Mouse (Mus musculus): ENCODE data around the gene Shprh. TPM values are rescaled to one million over a fixed set of nuclear protein-coding genes. Genes with fewer than 3 reads are reported as not detected.
"Not testable (repeated sequence)": the region's sequence is repeated elsewhere in the genome, so short reads cannot be mapped to it uniquely, and the experiment has no call there.

Shprh gene
- polyA plus RNA-seq, 1 experiment from 2014 or later, result 17.3 TPM

DNA sequence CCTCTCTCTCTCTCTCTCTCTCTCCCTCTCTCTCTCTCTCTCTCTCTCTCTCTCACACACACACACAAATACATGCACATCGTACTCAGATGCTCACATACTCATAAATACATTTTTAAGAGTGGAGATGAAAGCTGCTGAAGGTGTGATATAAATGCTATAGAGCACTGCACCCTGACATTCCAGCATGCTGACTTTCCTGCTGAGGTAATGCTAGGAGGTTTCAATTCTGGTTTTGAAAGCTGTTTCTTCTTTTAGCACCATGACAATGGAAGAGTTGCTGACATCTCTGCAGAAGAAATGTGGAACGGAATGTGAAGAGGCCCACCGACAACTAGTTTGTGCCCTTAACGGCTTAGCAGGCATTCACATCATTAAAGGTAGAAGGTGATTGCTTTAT lies 22.4 kb downstream of the Shprh start:
- H3K27ac ChIP-seq (ENCODE audit: low read length), result no peak overlapping the region
- no peak overlapping the region for H3K4me2 ChIP-seq (ENCODE audit: low read depth, low read length)
- no peak for ATAC-seq (ENCODE audit: insufficient read depth, low FRiP score)
- H3K9me3 ChIP-seq (replicated peaks; ENCODE audit: control insufficient read depth, low read length), result no peaks in the 10 kb centered on the region
- WGBS, result 93% methylated on average over 4 of the region's 4 CpGs
- H3K4me1 ChIP-seq (ENCODE audit: control insufficient read depth, insufficient read depth, low read length), result no peaks in the 10 kb centered on the region
- H3K27me3 ChIP-seq (ENCODE audit: control insufficient read depth, insufficient read depth, low read length), result no peaks in the 10 kb centered on the region
- H3K36me3 ChIP-seq (ENCODE audit: control insufficient read depth, insufficient read depth, low read length), result peaks cover 16% of the 10 kb centered on the region
- no peak overlapping the region for H3K9ac ChIP-seq (ENCODE audit: low read length)
- no peak overlapping the region for H3K4me3 ChIP-seq (replicated peaks; ENCODE audit: low read length)

- no peak overlapping the region for H3K9ac ChIP-seq (ENCODE audit: low read length)
- no peak for ATAC-seq (ENCODE audit: insufficient read depth, low FRiP score)
- no peaks in the 10 kb centered on the region for H3K4me1 ChIP-seq (ENCODE audit: control insufficient read depth, insufficient read depth, low read length)
- no peak overlapping the region for H3K4me3 ChIP-seq (replicated peaks; ENCODE audit: low read length)
- H3K27ac ChIP-seq (ENCODE audit: low read length), result no peak overlapping the region
- H3K36me3 ChIP-seq (ENCODE audit: control insufficient read depth, insufficient read depth, low read length), result peaks cover 16% of the 10 kb centered on the region
- no peak overlapping the region for H3K4me2 ChIP-seq (ENCODE audit: low read depth, low read length)
- H3K9me3 ChIP-seq (replicated peaks; ENCODE audit: control insufficient read depth, low read length), result no peaks in the 10 kb centered on the region
- no peaks in the 10 kb centered on the region for H3K27me3 ChIP-seq (ENCODE audit: control insufficient read depth, insufficient read depth, low read length)
These were observed 23.3 kb downstream of the Shprh start for GRCm38 (mm10) chr10:11172519-11172918.

- Histone ChIP-seq H3K27ac (ENCODE audit: low read length) (no peak overlapping the region), H3K9ac (ENCODE audit: low read length) (no peak overlapping the region), H3K4me1 (ENCODE audit: control insufficient read depth, insufficient read depth, low read length) (no peaks in the 10 kb centered on the region), H3K4me3 (replicated peaks; ENCODE audit: low read length) (no peak overlapping the region), H3K4me2 (ENCODE audit: low read depth, low read length) (no peak overlapping the region), H3K36me3 (ENCODE audit: control insufficient read depth, insufficient read depth, low read length) (peaks cover 14% of the 10 kb centered on the region), H3K27me3 (ENCODE audit: control insufficient read depth, insufficient read depth, low read length) (no peaks in the 10 kb centered on the region), H3K9me3 (replicated peaks; ENCODE audit: control insufficient read depth, low read length) (no peaks in the 10 kb centered on the region)
- WGBS, result 71% methylated on average over 8 of the region's 8 CpGs
- no peak for ATAC-seq (ENCODE audit: insufficient read depth, low FRiP score)
These were observed 26.7 kb downstream of the Shprh start for GRCm38 (mm10) chr10:11175801-11176482.

DNA sequence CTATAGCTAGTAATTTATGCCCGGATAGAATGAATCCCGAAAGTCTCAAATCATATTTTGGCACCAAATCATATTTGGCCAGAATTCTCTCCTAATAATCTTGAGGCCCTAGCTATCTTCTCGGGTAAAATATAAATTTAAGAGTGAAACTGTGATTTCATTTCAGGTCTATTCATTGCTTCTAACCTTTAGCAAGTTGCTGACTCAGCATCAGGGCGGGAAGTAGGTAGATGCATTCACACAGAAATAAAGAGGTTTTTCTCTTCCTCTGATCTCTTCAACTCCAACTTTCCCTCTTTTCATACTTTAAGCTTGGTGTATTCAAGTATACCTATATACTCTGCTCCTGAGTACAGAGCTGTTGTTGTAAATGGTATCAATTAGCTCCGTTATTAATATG lies 30.9 kb downstream of the Shprh start:
- no peak overlapping the region for H3K9ac ChIP-seq (ENCODE audit: low read length)
- no peak overlapping the region for H3K4me3 ChIP-seq (replicated peaks; ENCODE audit: low read length)
- no peaks in the 10 kb centered on the region for H3K27me3 ChIP-seq (ENCODE audit: control insufficient read depth, insufficient read depth, low read length)
- H3K9me3 ChIP-seq (replicated peaks; ENCODE audit: control insufficient read depth, low read length), result no peaks in the 10 kb centered on the region
- 92% methylated on average over 5 of the region's 5 CpGs for WGBS
- H3K4me2 ChIP-seq (ENCODE audit: low read depth, low read length), result no peak overlapping the region
- ATAC-seq (ENCODE audit: insufficient read depth, low FRiP score), result no peak
- H3K36me3 ChIP-seq (ENCODE audit: control insufficient read depth, insufficient read depth, low read length), result peaks cover 3% of the 10 kb centered on the region; the same call in 1 of the 2 replicates
- H3K4me1 ChIP-seq (ENCODE audit: control insufficient read depth, insufficient read depth, low read length), result no peaks in the 10 kb centered on the region
- no peak overlapping the region for H3K27ac ChIP-seq (ENCODE audit: low read length)

GRCm38 (mm10) chr10:11197341-11197740 lies 48.1 kb downstream of the Shprh start:
- no peaks in the 10 kb centered on the region for H3K4me1 ChIP-seq (ENCODE audit: control insufficient read depth, insufficient read depth, low read length)
- no peak overlapping the region for H3K4me3 ChIP-seq (replicated peaks; ENCODE audit: low read length)
- no peak overlapping the region for H3K9ac ChIP-seq (ENCODE audit: low read length)
- no peak for ATAC-seq (ENCODE audit: insufficient read depth, low FRiP score)
- no peak overlapping the region for H3K27ac ChIP-seq (ENCODE audit: low read length)
- no peaks in the 10 kb centered on the region for H3K27me3 ChIP-seq (ENCODE audit: control insufficient read depth, insufficient read depth, low read length)
- no peak overlapping the region for H3K4me2 ChIP-seq (ENCODE audit: low read depth, low read length)
- WGBS, result 69% methylated on average over 1 of the region's 1 CpGs
- H3K9me3 ChIP-seq (replicated peaks; ENCODE audit: control insufficient read depth, low read length), result no peaks in the 10 kb centered on the region
- peaks cover 17% of the 10 kb centered on the region for H3K36me3 ChIP-seq (ENCODE audit: control insufficient read depth, insufficient read depth, low read length)

DNA sequence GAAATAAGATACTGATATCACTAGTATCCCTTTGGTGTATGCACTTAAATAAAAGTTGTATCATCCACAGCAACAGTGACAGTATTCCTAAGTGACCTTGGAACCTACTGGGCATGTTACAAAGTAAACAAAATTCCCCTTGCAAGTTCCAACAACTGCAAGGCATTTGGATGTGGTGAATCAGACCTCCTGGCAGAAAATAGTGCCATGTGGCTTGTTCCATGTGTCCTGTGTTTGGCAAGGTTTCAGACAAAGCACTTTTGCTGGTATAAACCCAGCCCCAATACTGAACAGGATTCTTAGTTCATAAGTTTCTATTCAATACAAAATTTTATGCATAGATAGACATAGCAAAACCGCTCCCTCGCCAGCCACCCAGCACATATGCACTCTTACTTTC lies 49.1 kb downstream of the Shprh start:
- Histone ChIP-seq H3K4me3 (replicated peaks; ENCODE audit: low read length) (no peak overlapping the region), H3K27ac (ENCODE audit: low read length) (no peak overlapping the region), H3K27me3 (ENCODE audit: control insufficient read depth, insufficient read depth, low read length) (no peaks in the 10 kb centered on the region), H3K4me2 (ENCODE audit: low read depth, low read length) (no peak overlapping the region), H3K4me1 (ENCODE audit: control insufficient read depth, insufficient read depth, low read length) (no peaks in the 10 kb centered on the region), H3K36me3 (ENCODE audit: control insufficient read depth, insufficient read depth, low read length) (peaks cover 17% of the 10 kb centered on the region), H3K9me3 (replicated peaks; ENCODE audit: control insufficient read depth, low read length) (no peaks in the 10 kb centered on the region), H3K9ac (ENCODE audit: low read length) (no peak overlapping the region)
- 91% methylated on average over 2 of the region's 2 CpGs for WGBS
- no peak for ATAC-seq (ENCODE audit: insufficient read depth, low FRiP score)

GRCm38 (mm10) chr10:11199980-11200379 lies 50.8 kb downstream of the Shprh start:
- ATAC-seq (ENCODE audit: insufficient read depth, low FRiP score), result no peak
- Histone ChIP-seq H3K9ac (ENCODE audit: low read length) (no peak overlapping the region), H3K4me3 (replicated peaks; ENCODE audit: low read length) (no peak overlapping the region), H3K9me3 (replicated peaks; ENCODE audit: control insufficient read depth, low read length) (no peaks in the 10 kb centered on the region), H3K36me3 (ENCODE audit: control insufficient read depth, insufficient read depth, low read length) (peaks cover 14% of the 10 kb centered on the region), H3K27me3 (ENCODE audit: control insufficient read depth, insufficient read depth, low read length) (no peaks in the 10 kb centered on the region), H3K4me1 (ENCODE audit: control insufficient read depth, insufficient read depth, low read length) (no peaks in the 10 kb centered on the region), H3K27ac (ENCODE audit: low read length) (no peak overlapping the region), H3K4me2 (ENCODE audit: low read depth, low read length) (no peak overlapping the region)
- 73% methylated on average over 4 of the region's 4 CpGs for WGBS

DNA sequence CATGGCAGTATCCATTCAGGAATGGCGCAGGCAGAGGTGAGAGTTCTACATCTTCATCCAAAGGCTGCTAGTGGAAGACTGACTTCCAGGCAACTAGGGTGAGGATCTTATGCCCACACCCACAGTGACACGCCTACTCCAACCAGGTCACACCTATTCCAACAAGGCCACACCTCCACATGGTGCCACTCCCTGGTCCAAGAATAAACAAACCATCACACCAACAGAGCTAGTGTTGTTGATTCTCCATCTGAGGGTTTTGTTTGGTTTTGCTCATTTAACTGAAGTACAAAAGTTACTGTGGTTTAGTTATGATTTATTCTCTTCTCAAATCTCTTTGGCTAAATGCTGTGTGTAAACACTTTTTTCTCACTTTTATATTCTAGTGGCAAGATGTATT lies 56.7 kb downstream of the Shprh start:
- not testable (repeated sequence) for H3K27me3 ChIP-seq (ENCODE audit: control insufficient read depth, insufficient read depth, low read length); H3K27ac ChIP-seq (ENCODE audit: low read length); H3K4me3 ChIP-seq (replicated peaks; ENCODE audit: low read length); H3K4me1 ChIP-seq (ENCODE audit: control insufficient read depth, insufficient read depth, low read length); H3K9me3 ChIP-seq (replicated peaks; ENCODE audit: control insufficient read depth, low read length); H3K4me2 ChIP-seq (ENCODE audit: low read depth, low read length); H3K9ac ChIP-seq (ENCODE audit: low read length); ATAC-seq (ENCODE audit: insufficient read depth, low FRiP score)
- 91% methylated on average over 2 of the region's 2 CpGs for whole genome bisulfite sequencing
- peaks cover 11% of the 10 kb centered on the region for H3K36me3 ChIP-seq (ENCODE audit: control insufficient read depth, insufficient read depth, low read length)

DNA sequence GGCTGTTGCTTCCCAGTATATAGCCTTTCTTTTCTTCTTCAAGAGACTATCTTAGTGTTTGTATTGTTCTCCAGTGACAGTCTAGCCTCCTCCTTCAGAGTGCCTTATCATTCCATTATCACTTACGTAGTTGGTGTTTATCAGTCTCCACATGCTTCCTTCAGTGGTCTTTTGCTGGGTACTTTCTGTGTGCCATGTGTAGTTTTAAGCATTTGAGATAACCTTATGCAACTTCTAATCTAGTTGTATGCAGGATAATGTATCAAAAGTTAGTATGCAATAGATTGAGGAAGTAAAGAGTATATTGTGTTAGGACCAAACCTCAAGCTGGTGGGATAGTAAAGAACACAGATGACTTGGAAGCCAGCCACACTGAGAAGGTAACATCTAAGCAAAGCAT lies 59.4 kb downstream of the Shprh start:
- H3K9ac ChIP-seq (ENCODE audit: low read length), result no peak overlapping the region
- ATAC-seq (ENCODE audit: insufficient read depth, low FRiP score), result no peak
- 82% methylated on average over 1 of the region's 1 CpGs for WGBS
- H3K27me3 ChIP-seq (ENCODE audit: control insufficient read depth, insufficient read depth, low read length), result no peaks in the 10 kb centered on the region
- no peak overlapping the region for H3K4me3 ChIP-seq (replicated peaks; ENCODE audit: low read length)
- H3K27ac ChIP-seq (ENCODE audit: low read length), result no peak overlapping the region
- H3K9me3 ChIP-seq (replicated peaks; ENCODE audit: control insufficient read depth, low read length), result no peaks in the 10 kb centered on the region
- H3K4me2 ChIP-seq (ENCODE audit: low read depth, low read length), result no peak overlapping the region
- H3K36me3 ChIP-seq (ENCODE audit: control insufficient read depth, insufficient read depth, low read length), result peaks cover 5% of the 10 kb centered on the region
- H3K4me1 ChIP-seq (ENCODE audit: control insufficient read depth, insufficient read depth, low read length), result no peaks in the 10 kb centered on the region
